Mouse (Mus musculus) olfactory bulb, adult 2 months (tissue): ENCODE measurements around the gene Myo1b.

Experiments used
- CTCF ChIP-seq: fragments of 200-500 bp; IDR thresholded peaks from 2 replicates; pipeline ENCODE4 v1.5.1; 2012; ENCODE audit warnings: low read depth, mild to moderate bottlenecking, low read length, moderate library complexity; ENCODE audit not compliant: insufficient read depth
- POLR2A ChIP-seq: fragments of 200-500 bp; IDR thresholded peaks from 2 replicates; pipeline ENCODE4 v1.6.1; 2012; ENCODE audit warnings: mild to moderate bottlenecking, low read depth, low read length, moderate library complexity; ENCODE audit not compliant: insufficient read depth

DNA sequence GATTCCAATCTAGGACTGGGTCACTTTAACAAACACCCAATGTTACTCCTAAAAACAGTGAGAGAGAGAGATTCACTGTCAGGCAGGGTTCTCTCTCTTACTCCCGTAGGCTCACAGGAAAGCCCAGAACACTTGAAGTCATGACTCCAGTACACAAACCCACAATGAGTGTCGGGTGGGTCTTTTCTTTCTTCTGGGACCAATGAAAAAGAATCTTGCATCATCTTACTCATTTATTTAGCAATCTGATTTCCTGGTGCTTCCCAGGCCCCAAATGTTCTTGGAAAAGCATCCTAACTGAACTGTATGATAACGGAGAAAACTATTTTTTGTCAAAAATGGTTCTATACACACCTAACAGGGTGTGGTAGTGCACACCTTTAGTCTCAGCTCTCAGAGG, 1.8 kb downstream of the Myo1b start:
- TF ChIP-seq POLR2A, result no peak
- no peak for TF ChIP-seq CTCF
